Mouse (Mus musculus): ENCODE results near the gene Rcan1. TPM values are rescaled to one million over a fixed set of nuclear protein-coding genes. Genes with fewer than 3 reads are reported as not detected.
"Not testable (repeated sequence)": the region's sequence is repeated elsewhere in the genome, so short reads cannot be mapped to it uniquely, and the experiment has no call there.

Rcan1 gene
- polyA plus RNA-seq (2015; fragmentation: Nextera tagmentation; extraction: Ambion mirVana), result 24.5 TPM in 2 replicates

GRCm38 (mm10) chr16:92470706-92471105 lies at the start of gene Rcan1:
Gene Rcan1 (minus strand): TSS chr16:92470867.
- no peak within 1 kb of the TSS for H3K4me3 ChIP-seq (replicated peaks)
- H3K4me2 ChIP-seq, result no peak within 1 kb of the TSS
- 76% methylated on average over 6 of the region's 6 CpGs for WGBS
- ATAC-seq (ENCODE audit: insufficient read depth, low FRiP score, low read depth), result no peak
- no peaks in the 10 kb centered on the region for H3K4me1 ChIP-seq
- no peak within 1 kb of the TSS for H3K9ac ChIP-seq
- H3K36me3 ChIP-seq, result no peaks in the 10 kb centered on the region
- no peaks in the 10 kb centered on the region for H3K27me3 ChIP-seq (replicated peaks)
- H3K27ac ChIP-seq, result no peak within 1 kb of the TSS
- no peaks in the 10 kb centered on the region for H3K9me3 ChIP-seq

GRCm38 (mm10) chr16:92519820-92520492 lies 49.3 kb upstream of the Rcan1 start:
- Histone ChIP-seq H3K27ac (no peak overlapping the region), H3K36me3 (no peaks in the 10 kb centered on the region), H3K4me1 (no peaks in the 10 kb centered on the region), H3K27me3 (replicated peaks) (no peaks in the 10 kb centered on the region), H3K4me3 (replicated peaks) (no peak overlapping the region), H3K9me3 (no peaks in the 10 kb centered on the region), H3K9ac (no peak overlapping the region), H3K4me2 (no peak overlapping the region)
- no peak for ATAC-seq (ENCODE audit: insufficient read depth, low FRiP score, low read depth)
- 48% methylated on average over 13 of the region's 13 CpGs for WGBS

GRCm38 (mm10) chr16:92518718-92519117 lies 48.1 kb upstream of the Rcan1 start:
- Histone ChIP-seq H3K27me3 (replicated peaks) (no peaks in the 10 kb centered on the region), H3K4me3 (replicated peaks) (no peak overlapping the region), H3K9me3 (no peaks in the 10 kb centered on the region), H3K4me1 (no peaks in the 10 kb centered on the region), H3K27ac (no peak overlapping the region), H3K36me3 (no peaks in the 10 kb centered on the region), H3K9ac (no peak overlapping the region), H3K4me2 (no peak overlapping the region)
- WGBS, result 52% methylated on average over 4 of the region's 4 CpGs
- ATAC-seq (ENCODE audit: insufficient read depth, low FRiP score, low read depth), result no peak

GRCm38 (mm10) chr16:92516139-92516538 lies 45.5 kb upstream of the Rcan1 start:
- Histone ChIP-seq H3K27ac (no peak overlapping the region), H3K9me3 (no peaks in the 10 kb centered on the region), H3K4me2 (no peak overlapping the region), H3K9ac (no peak overlapping the region), H3K4me1 (no peaks in the 10 kb centered on the region), H3K36me3 (no peaks in the 10 kb centered on the region), H3K4me3 (replicated peaks) (no peak overlapping the region), H3K27me3 (replicated peaks) (no peaks in the 10 kb centered on the region)
- WGBS, result 59% methylated on average over 9 of the region's 9 CpGs
- no peak; the same call in 1 of the 2 replicates for ATAC-seq (ENCODE audit: insufficient read depth, low FRiP score, low read depth)

GRCm38 (mm10) chr16:92514896-92515295 lies 44.2 kb upstream of the Rcan1 start:
- 72% methylated on average over 8 of the region's 9 CpGs for WGBS
- not testable (repeated sequence) for ATAC-seq (ENCODE audit: insufficient read depth, low FRiP score, low read depth); H3K4me2 ChIP-seq; H3K9ac ChIP-seq; H3K27ac ChIP-seq; H3K4me1 ChIP-seq; H3K4me3 ChIP-seq (replicated peaks); H3K27me3 ChIP-seq (replicated peaks); H3K36me3 ChIP-seq; H3K9me3 ChIP-seq

GRCm38 (mm10) chr16:92511773-92512391 lies 41.2 kb upstream of the Rcan1 start:
- ATAC-seq (ENCODE audit: insufficient read depth, low FRiP score, low read depth), result no peak
- no peaks in the 10 kb centered on the region for H3K27me3 ChIP-seq (replicated peaks)
- H3K27ac ChIP-seq, result no peak overlapping the region
- H3K4me3 ChIP-seq (replicated peaks), result no peak overlapping the region
- H3K9ac ChIP-seq, result no peak overlapping the region
- WGBS, result 58% methylated on average over 5 of the region's 5 CpGs
- H3K36me3 ChIP-seq, result no peaks in the 10 kb centered on the region
- H3K9me3 ChIP-seq, result no peaks in the 10 kb centered on the region
- H3K4me2 ChIP-seq, result no peak overlapping the region
- no peaks in the 10 kb centered on the region for H3K4me1 ChIP-seq

- Histone ChIP-seq H3K4me1 (no peaks in the 10 kb centered on the region), H3K27ac (no peak overlapping the region), H3K9ac (no peak overlapping the region), H3K9me3 (no peaks in the 10 kb centered on the region), H3K4me2 (no peak overlapping the region), H3K36me3 (no peaks in the 10 kb centered on the region), H3K27me3 (replicated peaks) (no peaks in the 10 kb centered on the region), H3K4me3 (replicated peaks) (no peak overlapping the region)
- 62% methylated on average over 13 of the region's 13 CpGs for WGBS
- ATAC-seq (ENCODE audit: insufficient read depth, low FRiP score, low read depth), result no peak
Observed at GRCm38 (mm10) chr16:92510835-92511772, 40.4 kb upstream of the Rcan1 start.

- no peaks in the 10 kb centered on the region for H3K9me3 ChIP-seq
- no peak overlapping the region for H3K9ac ChIP-seq
- H3K36me3 ChIP-seq, result no peaks in the 10 kb centered on the region
- no peaks in the 10 kb centered on the region for H3K4me1 ChIP-seq
- H3K4me3 ChIP-seq (replicated peaks), result no peak overlapping the region
- H3K27ac ChIP-seq, result no peak overlapping the region
- ATAC-seq (ENCODE audit: insufficient read depth, low FRiP score, low read depth), result no peak
- WGBS, result 74% methylated on average over 4 of the region's 4 CpGs
- no peak overlapping the region for H3K4me2 ChIP-seq
- no peaks in the 10 kb centered on the region for H3K27me3 ChIP-seq (replicated peaks)
Observed at GRCm38 (mm10) chr16:92507573-92507972, 36.9 kb upstream of the Rcan1 start.

- no peak overlapping the region for H3K4me2 ChIP-seq
- ATAC-seq (ENCODE audit: insufficient read depth, low FRiP score, low read depth), result no peak
- H3K9ac ChIP-seq, result no peak overlapping the region
- H3K9me3 ChIP-seq, result no peaks in the 10 kb centered on the region
- WGBS, result 64% methylated on average over 5 of the region's 5 CpGs
- H3K27me3 ChIP-seq (replicated peaks), result peaks cover 16% of the 10 kb centered on the region
- no peaks in the 10 kb centered on the region for H3K36me3 ChIP-seq
- H3K4me1 ChIP-seq, result peaks cover 13% of the 10 kb centered on the region
- no peak overlapping the region for H3K27ac ChIP-seq
- no peak overlapping the region for H3K4me3 ChIP-seq (replicated peaks)
Observed at GRCm38 (mm10) chr16:92503105-92503504, 32.4 kb upstream of the Rcan1 start.

- no peak for ATAC-seq (ENCODE audit: insufficient read depth, low FRiP score, low read depth)
- no peaks in the 10 kb centered on the region for H3K9me3 ChIP-seq
- no peak overlapping the region; the same call in 1 of the 2 replicates for H3K4me3 ChIP-seq (replicated peaks)
- H3K27me3 ChIP-seq (replicated peaks), result peaks cover 22% of the 10 kb centered on the region
- WGBS, result 71% methylated on average over 8 of the region's 8 CpGs
- peak overlapping the region; percentile 91 for H3K4me2 ChIP-seq
- no peak overlapping the region for H3K27ac ChIP-seq
- peaks cover 16% of the 10 kb centered on the region for H3K4me1 ChIP-seq
- H3K9ac ChIP-seq, result no peak overlapping the region
- H3K36me3 ChIP-seq, result no peaks in the 10 kb centered on the region
Observed at GRCm38 (mm10) chr16:92500534-92500933, 29.9 kb upstream of the Rcan1 start.

- H3K36me3 ChIP-seq, result no peaks in the 10 kb centered on the region
- peak overlapping the region; percentile 39; the same call in 1 of the 2 replicates for H3K9ac ChIP-seq
- ATAC-seq (ENCODE audit: insufficient read depth, low FRiP score, low read depth), result no peak
- H3K9me3 ChIP-seq, result no peaks in the 10 kb centered on the region
- H3K4me3 ChIP-seq (replicated peaks), result peak overlapping the region; percentile 52
- H3K4me2 ChIP-seq, result peak overlapping the region; percentile 91
- no peak overlapping the region for H3K27ac ChIP-seq
- H3K27me3 ChIP-seq (replicated peaks), result peaks cover 22% of the 10 kb centered on the region
- WGBS, result 19% methylated on average over 15 of the region's 15 CpGs
- H3K4me1 ChIP-seq, result peaks cover 16% of the 10 kb centered on the region
Observed at GRCm38 (mm10) chr16:92499324-92499723, 28.7 kb upstream of the Rcan1 start.

GRCm38 (mm10) chr16:92498589-92498981 lies 27.9 kb upstream of the Rcan1 start:
- peak overlapping the region; percentile 52 for H3K4me3 ChIP-seq (replicated peaks)
- peaks cover 16% of the 10 kb centered on the region for H3K4me1 ChIP-seq
- peak; percentile 61 for ATAC-seq (ENCODE audit: insufficient read depth, low FRiP score, low read depth)
- WGBS, result under 1% methylated on average over 34 of the region's 34 CpGs
- peak overlapping the region; percentile 61; the same call in 1 of the 2 replicates for H3K27ac ChIP-seq
- H3K27me3 ChIP-seq (replicated peaks), result peaks cover 22% of the 10 kb centered on the region
- H3K9me3 ChIP-seq, result no peaks in the 10 kb centered on the region
- no peaks in the 10 kb centered on the region for H3K36me3 ChIP-seq
- peak overlapping the region; percentile 91 for H3K4me2 ChIP-seq
- H3K9ac ChIP-seq, result peak overlapping the region; percentile 39
